Mouse (Mus musculus): ENCODE results near the gene 4931406P16Rik. TPM values are rescaled to one million over a fixed set of nuclear protein-coding genes. Genes with fewer than 3 reads are reported as not detected.

Gene 4931406P16Rik
- polyA plus RNA-seq, 1 experiment from 2014 or later, result 32.5 TPM

DNA sequence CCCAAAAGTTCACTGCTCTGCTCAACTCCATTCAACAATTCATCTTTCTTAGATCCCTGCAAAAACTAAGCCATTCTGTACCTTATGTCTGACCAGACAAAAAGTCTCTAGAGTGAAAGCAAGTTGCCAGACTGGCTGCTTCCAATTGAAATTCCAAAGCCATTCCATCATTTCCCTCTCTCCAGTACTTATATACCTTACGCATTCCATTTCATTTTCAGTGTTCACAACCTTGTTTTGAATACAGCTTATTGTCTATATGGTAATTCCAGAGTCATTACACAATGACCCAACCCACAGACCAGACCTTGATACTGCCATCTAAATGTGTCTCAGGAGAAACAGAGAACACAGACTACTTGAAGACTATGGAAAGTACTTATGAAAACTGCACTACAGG is 44.9 kb downstream of the 4931406P16Rik start:
- WGBS, result 77% methylated on average over 1 of the region's 1 CpGs
- Histone ChIP-seq H3K27me3 (no peaks in the 10 kb centered on the region), H3K27ac (replicated peaks) (no peak overlapping the region; the same call in 1 of the 2 replicates), H3K9me3 (no peaks in the 10 kb centered on the region), H3K4me1 (replicated peaks) (peaks cover 9% of the 10 kb centered on the region), H3K4me2 (no peak overlapping the region), H3K36me3 (no peaks in the 10 kb centered on the region; the same call in 1 of the 2 replicates), H3K9ac (no peak overlapping the region), H3K4me3 (no peak overlapping the region)
- no peak for ATAC-seq (ENCODE audit: low read depth)

DNA sequence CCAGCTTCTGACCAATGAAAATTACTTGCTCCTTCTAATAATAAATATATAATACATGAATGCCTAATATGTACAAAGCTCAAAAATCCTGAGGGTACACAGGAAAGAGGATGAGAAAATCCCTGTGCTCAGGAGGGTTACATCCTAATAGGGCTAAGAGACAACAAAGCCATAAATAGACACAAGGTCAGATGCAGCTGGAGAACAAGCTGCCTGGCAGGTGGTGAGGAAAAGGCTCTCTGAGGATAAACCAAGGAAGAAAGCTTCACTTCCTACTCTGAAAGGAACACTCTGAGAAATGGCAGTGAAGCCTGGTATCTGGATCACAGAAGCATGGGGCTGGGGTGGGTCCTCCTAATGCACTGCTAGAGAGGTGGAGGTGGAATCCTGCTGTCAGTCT is 46.9 kb downstream of the 4931406P16Rik start:
- no peak overlapping the region for H3K4me3 ChIP-seq
- no peak for ATAC-seq (ENCODE audit: low read depth)

DNA sequence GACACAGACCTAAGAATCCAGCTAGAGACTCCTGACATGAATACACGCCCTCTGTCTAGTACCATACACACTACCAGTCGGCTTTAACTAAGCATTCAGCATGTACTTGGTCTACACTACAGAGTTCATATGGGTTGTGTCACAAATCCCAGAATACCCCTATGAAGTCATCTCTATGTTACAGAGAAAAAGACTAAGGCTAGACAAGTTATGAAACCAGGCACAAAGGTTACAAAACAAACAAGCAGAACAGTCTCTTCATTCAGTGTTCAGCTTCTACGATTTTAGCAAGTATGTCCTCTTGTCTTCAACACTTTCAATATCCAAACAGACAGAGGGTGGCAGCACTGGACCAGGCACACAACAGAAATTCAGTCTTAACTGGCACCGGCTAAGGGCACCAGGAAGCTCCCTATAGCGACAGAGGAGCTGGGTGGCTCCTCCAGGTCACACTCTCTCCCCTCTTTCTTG is 47.4 kb downstream of the 4931406P16Rik start:
- WGBS, result 64% methylated on average over 5 of the region's 5 CpGs
- ATAC-seq (ENCODE audit: low read depth), result peak; percentile 36; the same call in 1 of the 2 replicates
- H3K27ac ChIP-seq (replicated peaks), result no peak overlapping the region; the same call in 1 of the 2 replicates
- peaks cover 9% of the 10 kb centered on the region for H3K4me1 ChIP-seq (replicated peaks)
- peaks cover 17% of the 10 kb centered on the region for H3K36me3 ChIP-seq
- no peak overlapping the region for H3K4me3 ChIP-seq
- H3K4me2 ChIP-seq, result no peak overlapping the region
- no peaks in the 10 kb centered on the region for H3K9me3 ChIP-seq
- 0 out of 2 replicates have a peak overlapping the region, but pooled peaks have one; percentile 5 for H3K9ac ChIP-seq
- no peaks in the 10 kb centered on the region for H3K27me3 ChIP-seq

More for the DNA sequence above, 46.9 kb downstream of the 4931406P16Rik start:
- Histone ChIP-seq H3K36me3 (peaks cover 14% of the 10 kb centered on the region), H3K4me2 (no peak overlapping the region), H3K4me1 (replicated peaks) (peaks cover 9% of the 10 kb centered on the region), H3K27me3 (no peaks in the 10 kb centered on the region), H3K9ac (0 out of 2 replicates have a peak overlapping the region, but pooled peaks have one; percentile 5), H3K9me3 (no peaks in the 10 kb centered on the region), H3K27ac (replicated peaks) (peak overlapping the region; percentile 33; the same call in 1 of the 2 replicates)

DNA sequence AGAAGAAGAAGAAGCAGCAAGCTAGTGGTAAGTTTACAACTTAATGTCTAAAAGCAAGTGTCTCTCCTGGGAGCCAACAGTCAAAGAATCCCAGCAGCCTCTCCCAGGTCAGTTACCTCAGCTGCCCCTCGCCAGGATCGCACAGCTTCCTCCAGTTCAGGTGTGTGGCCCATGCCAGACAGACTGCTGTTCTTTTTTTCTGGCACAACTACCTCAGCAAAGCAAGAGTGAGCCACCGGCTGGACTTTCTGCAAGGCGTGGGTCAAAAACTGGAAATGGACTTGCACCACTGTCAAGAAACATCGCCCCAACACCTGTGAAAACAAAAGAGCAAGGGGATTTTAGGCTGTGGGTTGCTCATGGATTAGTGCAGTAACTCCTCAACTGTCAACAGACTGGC is 49.9 kb downstream of the 4931406P16Rik start:
- Histone ChIP-seq H3K4me2 (no peak overlapping the region), H3K27ac (replicated peaks) (no peak overlapping the region), H3K9ac (no peak overlapping the region), H3K36me3 (peaks cover 24% of the 10 kb centered on the region), H3K9me3 (no peaks in the 10 kb centered on the region), H3K4me1 (replicated peaks) (peaks cover 6% of the 10 kb centered on the region; the same call in 1 of the 2 replicates), H3K4me3 (no peak overlapping the region), H3K27me3 (no peaks in the 10 kb centered on the region)
- 96% methylated on average over 5 of the region's 5 CpGs for whole genome bisulfite sequencing
- ATAC-seq (ENCODE audit: low read depth), result no peak

DNA sequence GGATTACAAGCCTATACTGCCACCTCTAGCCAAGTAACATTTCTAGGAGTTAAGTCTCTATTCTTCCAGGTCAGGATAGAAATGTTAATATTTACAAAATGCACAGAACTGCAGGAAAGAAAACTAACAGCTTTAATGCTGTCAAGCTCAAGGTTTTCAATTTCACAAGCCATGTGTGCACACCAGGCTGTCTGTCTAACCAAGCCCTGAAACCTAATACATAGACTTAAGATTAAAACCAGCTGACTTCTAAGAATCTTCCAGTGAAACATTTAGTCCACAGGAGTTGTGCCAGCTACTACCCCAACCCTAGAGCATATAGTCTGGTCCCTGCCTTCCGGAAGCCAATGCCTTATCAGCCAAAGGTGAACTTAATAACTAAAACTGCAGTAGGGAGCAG is 54.9 kb downstream of the 4931406P16Rik start:
- no peak for ATAC-seq (ENCODE audit: low read depth)

DNA sequence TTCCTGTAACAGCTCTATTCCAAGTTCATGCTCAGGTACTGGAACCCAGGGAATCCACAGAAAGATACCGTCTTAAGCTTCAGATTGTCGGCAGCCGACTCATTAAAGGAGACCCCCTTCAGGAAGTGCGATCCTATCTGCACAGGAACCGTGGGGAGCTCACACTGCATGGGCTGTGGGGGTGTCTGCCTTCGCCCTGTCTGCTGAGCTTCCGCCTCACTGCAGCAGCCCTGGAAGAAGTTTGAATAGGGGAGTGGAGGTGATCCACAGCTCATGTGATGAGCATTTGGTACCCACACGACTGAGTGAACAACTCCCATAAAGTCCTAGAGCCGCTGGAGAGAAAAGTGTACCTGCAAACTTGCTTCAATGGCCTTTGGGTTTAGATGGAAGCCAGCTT is 56.1 kb downstream of the 4931406P16Rik start:
- Histone ChIP-seq H3K27ac (replicated peaks) (no peak overlapping the region), H3K36me3 (peaks cover 63% of the 10 kb centered on the region), H3K4me1 (replicated peaks) (no peaks in the 10 kb centered on the region), H3K4me3 (no peak overlapping the region), H3K9ac (no peak overlapping the region), H3K4me2 (no peak overlapping the region), H3K27me3 (no peaks in the 10 kb centered on the region), H3K9me3 (no peaks in the 10 kb centered on the region)
- WGBS, result 90% methylated on average over 9 of the region's 9 CpGs
- ATAC-seq (ENCODE audit: low read depth), result no peak

More for the DNA sequence above, 54.9 kb downstream of the 4931406P16Rik start:
- WGBS, result 93% methylated on average over 1 of the region's 1 CpGs
- Histone ChIP-seq H3K9me3 (no peaks in the 10 kb centered on the region), H3K9ac (no peak overlapping the region), H3K36me3 (peaks cover 61% of the 10 kb centered on the region), H3K4me3 (no peak overlapping the region), H3K27me3 (no peaks in the 10 kb centered on the region), H3K27ac (replicated peaks) (no peak overlapping the region), H3K4me1 (replicated peaks) (no peaks in the 10 kb centered on the region), H3K4me2 (no peak overlapping the region)

DNA sequence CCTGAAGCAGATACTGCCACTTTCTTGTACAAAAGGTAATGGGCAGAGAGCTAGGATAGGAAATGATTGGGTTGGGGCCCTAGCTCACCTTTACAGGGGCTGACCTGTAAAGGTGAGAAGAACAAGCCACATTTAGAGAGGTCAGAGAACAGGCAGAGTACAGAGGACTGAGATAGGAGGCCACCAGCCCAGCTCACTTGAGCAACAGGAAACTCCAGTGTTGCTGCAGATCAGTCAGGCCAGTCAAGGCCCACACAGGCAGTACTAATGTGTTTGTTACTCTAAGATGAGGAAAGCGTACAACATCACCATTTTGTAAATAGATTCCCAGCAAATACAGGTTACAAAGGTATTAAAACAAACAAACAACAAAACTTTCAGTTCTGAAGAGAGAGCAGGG is 57.4 kb downstream of the 4931406P16Rik start:
- 91% methylated on average over 1 of the region's 1 CpGs for WGBS
- Histone ChIP-seq H3K4me3 (no peak overlapping the region), H3K36me3 (peaks cover 54% of the 10 kb centered on the region), H3K9ac (no peak overlapping the region), H3K4me2 (no peak overlapping the region), H3K9me3 (no peaks in the 10 kb centered on the region), H3K27ac (replicated peaks) (no peak overlapping the region), H3K27me3 (no peaks in the 10 kb centered on the region), H3K4me1 (replicated peaks) (no peaks in the 10 kb centered on the region)
- no peak for ATAC-seq (ENCODE audit: low read depth)

DNA sequence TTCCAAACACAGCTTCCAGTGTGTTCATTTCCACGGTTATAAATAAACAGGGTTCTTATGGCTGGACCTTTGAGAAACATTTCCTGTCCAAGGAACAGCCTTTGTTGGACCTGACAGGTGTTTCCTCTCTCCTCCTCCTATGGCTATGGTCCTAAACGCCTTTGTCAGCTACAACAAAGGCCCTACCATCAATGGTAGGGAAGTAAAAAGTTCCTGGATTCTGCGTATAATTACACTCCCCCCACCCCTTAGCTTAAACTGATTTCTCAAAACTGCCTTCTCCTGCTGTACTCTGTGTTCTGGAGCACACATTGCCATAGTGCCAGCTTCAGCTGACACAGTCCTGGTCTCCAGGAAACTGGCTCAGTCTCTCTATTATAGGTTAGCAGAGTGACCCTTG is 58.2 kb downstream of the 4931406P16Rik start:
- Histone ChIP-seq H3K4me1 (replicated peaks) (no peaks in the 10 kb centered on the region), H3K9me3 (no peaks in the 10 kb centered on the region), H3K27me3 (no peaks in the 10 kb centered on the region), H3K27ac (replicated peaks) (no peak overlapping the region), H3K36me3 (peaks cover 59% of the 10 kb centered on the region), H3K4me3 (no peak overlapping the region), H3K4me2 (no peak overlapping the region), H3K9ac (no peak overlapping the region)
- ATAC-seq (ENCODE audit: low read depth), result no peak
- WGBS, result 68% methylated on average over 3 of the region's 3 CpGs

DNA sequence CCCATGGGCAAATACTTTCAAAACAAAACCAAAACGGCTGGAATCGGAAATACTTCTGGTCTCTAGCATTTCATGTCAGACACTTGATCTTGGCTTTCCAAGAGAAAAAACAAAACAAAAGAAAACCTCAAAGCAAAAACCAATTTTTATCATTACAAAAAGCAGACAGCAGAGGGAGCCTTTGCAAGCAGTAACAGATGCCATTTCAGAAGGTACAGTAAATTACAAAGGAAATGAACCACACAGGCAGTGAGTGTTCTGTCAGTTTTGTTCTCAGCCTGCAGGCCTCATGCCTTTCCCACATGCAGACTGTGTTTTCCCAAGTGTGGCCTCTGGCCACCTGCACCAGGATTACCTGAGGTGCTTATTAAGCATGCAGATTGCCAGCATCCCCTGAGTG is 61.3 kb downstream of the 4931406P16Rik start:
- H3K27ac ChIP-seq (replicated peaks), result no peak overlapping the region; the same call in 1 of the 2 replicates
- WGBS, result 91% methylated on average over 2 of the region's 2 CpGs
- H3K36me3 ChIP-seq, result peaks cover 63% of the 10 kb centered on the region
- no peak overlapping the region for H3K9ac ChIP-seq
- no peak for ATAC-seq (ENCODE audit: low read depth)
- H3K4me1 ChIP-seq (replicated peaks), result no peaks in the 10 kb centered on the region
- H3K27me3 ChIP-seq, result no peaks in the 10 kb centered on the region
- no peak overlapping the region for H3K4me3 ChIP-seq
- no peaks in the 10 kb centered on the region for H3K9me3 ChIP-seq
- no peak overlapping the region for H3K4me2 ChIP-seq

DNA sequence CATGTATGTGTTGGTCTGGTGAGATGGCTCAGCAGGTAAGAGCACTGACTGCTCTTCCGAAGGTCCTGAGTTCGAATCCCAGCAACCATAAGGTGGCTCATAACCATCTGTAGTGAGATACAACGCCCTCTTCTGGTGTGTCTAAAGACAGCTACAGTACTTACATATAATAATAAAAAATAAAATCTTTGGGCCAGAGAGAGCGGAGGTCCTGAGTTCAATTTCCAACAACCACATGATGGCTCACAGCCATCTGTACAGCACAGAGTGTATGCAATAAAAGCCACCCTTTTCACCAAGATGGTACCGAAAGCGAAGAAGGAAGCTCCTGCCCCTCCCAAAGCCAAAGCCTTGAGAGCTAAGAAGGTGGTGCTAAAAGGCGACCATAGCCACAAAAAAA is 62.6 kb downstream of the 4931406P16Rik start, which contains the start of gene Gm6096:
Gm6096 (plus strand) TSS at position 301 of the 400 bp plus-strand sequence.
- Histone ChIP-seq H3K9me3 (no peaks in the 10 kb centered on the region), H3K4me2 (no peak within 1 kb of the TSS), H3K4me1 (replicated peaks) (no peaks in the 10 kb centered on the region), H3K9ac (no peak within 1 kb of the TSS), H3K27ac (replicated peaks) (no peak within 1 kb of the TSS), H3K4me3 (no peak within 1 kb of the TSS), H3K36me3 (peaks cover 62% of the 10 kb centered on the region), H3K27me3 (no peaks in the 10 kb centered on the region)
- 94% methylated on average over 7 of the region's 7 CpGs for WGBS
- ATAC-seq (ENCODE audit: low read depth), result no peak

DNA sequence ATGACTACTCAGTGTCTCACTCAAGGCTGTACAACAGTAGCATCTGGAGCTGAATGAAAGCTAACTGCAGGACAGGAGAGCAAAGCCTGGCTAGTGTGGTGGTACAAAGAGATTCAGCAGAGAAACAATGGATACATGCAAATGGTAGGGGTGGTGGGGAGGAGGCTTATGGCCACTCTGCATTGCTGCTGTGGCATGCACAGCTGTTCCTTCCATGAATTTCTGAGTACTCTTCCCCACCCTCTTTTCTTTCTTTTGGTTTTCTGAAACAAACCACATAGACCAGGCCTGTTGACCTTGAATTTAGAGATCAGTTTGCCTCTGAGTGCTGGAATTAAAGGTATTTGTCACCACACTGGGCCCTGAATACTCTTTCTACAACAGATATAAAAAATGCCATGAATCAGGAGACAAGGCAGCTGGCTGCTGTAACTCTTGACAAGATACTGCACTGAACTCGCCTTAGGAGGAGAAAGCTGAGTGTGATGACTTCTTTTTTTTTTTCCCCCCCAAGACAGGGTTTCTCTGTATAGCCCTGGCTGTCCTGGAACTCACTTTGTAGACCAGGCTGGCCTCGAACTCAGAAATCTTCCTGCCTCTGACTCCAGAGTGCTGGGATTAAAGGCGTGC is 66.4 kb downstream of the 4931406P16Rik start:
- Histone ChIP-seq H3K4me3 (no peak overlapping the region), H3K4me2 (no peak overlapping the region), H3K27ac (replicated peaks) (no peak overlapping the region), H3K4me1 (replicated peaks) (no peaks in the 10 kb centered on the region), H3K9me3 (no peaks in the 10 kb centered on the region), H3K9ac (no peak overlapping the region), H3K27me3 (no peaks in the 10 kb centered on the region), H3K36me3 (peaks cover 75% of the 10 kb centered on the region)
- no peak for ATAC-seq (ENCODE audit: low read depth)
- 93% methylated on average over 3 of the region's 3 CpGs for WGBS

DNA sequence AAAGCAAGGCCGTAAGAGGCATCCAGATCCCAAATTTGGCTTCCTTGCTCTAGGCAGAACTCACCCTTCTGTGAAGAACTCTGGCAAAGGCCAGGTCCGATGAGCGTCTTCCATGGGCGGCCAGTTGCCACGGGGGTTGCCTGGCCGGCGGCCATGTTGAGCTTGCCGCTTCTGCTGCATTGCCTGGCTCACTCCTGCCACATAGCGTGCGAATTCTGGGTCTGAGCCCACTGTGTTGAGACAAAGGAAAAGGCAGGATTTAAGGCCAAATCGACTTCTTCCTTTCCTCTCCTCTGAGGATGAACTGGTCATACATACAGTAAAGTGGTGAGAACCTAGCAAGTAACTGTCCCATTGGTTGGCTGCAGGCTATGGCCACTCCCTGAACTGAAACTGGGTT is 71.2 kb downstream of the 4931406P16Rik start:
- H3K4me3 ChIP-seq, result no peak overlapping the region
- H3K9me3 ChIP-seq, result no peaks in the 10 kb centered on the region
- peaks cover 86% of the 10 kb centered on the region for H3K36me3 ChIP-seq
- no peak overlapping the region for H3K9ac ChIP-seq
- H3K4me1 ChIP-seq (replicated peaks), result no peaks in the 10 kb centered on the region
- no peak for ATAC-seq (ENCODE audit: low read depth)
- H3K4me2 ChIP-seq, result no peak overlapping the region
- no peak overlapping the region for H3K27ac ChIP-seq (replicated peaks)
- 90% methylated on average over 11 of the region's 11 CpGs for WGBS
- no peaks in the 10 kb centered on the region for H3K27me3 ChIP-seq

DNA sequence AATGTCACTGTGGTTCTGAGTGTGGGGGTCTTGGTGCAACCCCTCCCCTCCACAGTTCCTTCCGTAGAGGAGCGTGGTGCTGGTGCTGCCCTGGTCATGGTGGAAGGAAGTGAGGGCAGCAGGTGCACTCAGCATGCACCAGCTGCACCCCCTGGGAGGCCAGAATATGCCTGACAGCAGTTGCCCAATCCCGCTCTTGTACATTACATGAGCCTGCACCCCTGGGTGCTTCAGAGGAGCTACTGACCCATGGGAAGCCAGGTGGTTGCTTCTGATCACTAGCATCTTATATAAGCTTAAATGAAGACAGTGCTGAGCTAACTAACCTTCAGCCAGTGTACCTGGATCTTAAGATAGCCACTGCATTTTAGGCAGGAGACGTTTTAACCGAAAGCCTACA is 75.3 kb downstream of the 4931406P16Rik start:
- H3K4me2 ChIP-seq, result no peak overlapping the region
- ATAC-seq (ENCODE audit: low read depth), result no peak
- no peak overlapping the region for H3K27ac ChIP-seq (replicated peaks)
- H3K9me3 ChIP-seq, result no peaks in the 10 kb centered on the region
- no peaks in the 10 kb centered on the region for H3K27me3 ChIP-seq
- WGBS, result 82% methylated on average over 5 of the region's 5 CpGs
- no peak overlapping the region for H3K9ac ChIP-seq
- H3K4me3 ChIP-seq, result no peak overlapping the region
- H3K4me1 ChIP-seq (replicated peaks), result peaks cover 14% of the 10 kb centered on the region
- H3K36me3 ChIP-seq, result peaks cover 64% of the 10 kb centered on the region
